Mouse (Mus musculus): ENCODE results near the gene Pten. TPM values are rescaled to one million over a fixed set of nuclear protein-coding genes. Genes with fewer than 3 reads are reported as not detected.

Pten gene
- polyA plus RNA-seq, 1 experiment: 38.5 TPM

- no peak for TF ChIP-seq GATA1 (IDR thresholded peaks at IDR 0.05; ENCODE audit: low read length)
These were observed 5.2 kb downstream of the Pten start for GRCm38 (mm10) chr19:32762493-32762892.

- no peak for TF ChIP-seq GATA1 (IDR thresholded peaks at IDR 0.05; ENCODE audit: low read length)
These were observed 21.1 kb downstream of the Pten start for GRCm38 (mm10) chr19:32778411-32778810.

DNA sequence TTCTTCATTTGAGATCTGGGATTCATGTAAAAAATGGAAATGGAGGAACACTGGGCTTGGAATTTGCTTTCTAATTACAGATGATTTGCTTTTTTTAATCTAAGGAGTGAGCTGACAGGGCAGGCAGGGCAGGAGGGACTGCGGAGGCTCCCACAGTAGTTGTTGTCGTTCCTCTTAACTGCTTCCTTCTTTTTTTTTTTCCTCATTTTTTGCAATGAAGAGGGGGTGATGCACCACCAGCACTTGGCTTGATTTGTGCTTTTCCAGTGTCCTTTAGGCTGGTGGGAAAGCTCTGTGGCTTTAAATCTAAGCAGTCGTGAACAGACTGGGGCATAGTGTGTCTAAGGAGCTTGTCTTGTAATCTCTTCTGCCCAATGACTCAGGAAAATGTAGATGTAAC, 21.8 kb downstream of the Pten start:
- TF ChIP-seq GATA1 (IDR thresholded peaks at IDR 0.05; ENCODE audit: low read length): no peak

DNA sequence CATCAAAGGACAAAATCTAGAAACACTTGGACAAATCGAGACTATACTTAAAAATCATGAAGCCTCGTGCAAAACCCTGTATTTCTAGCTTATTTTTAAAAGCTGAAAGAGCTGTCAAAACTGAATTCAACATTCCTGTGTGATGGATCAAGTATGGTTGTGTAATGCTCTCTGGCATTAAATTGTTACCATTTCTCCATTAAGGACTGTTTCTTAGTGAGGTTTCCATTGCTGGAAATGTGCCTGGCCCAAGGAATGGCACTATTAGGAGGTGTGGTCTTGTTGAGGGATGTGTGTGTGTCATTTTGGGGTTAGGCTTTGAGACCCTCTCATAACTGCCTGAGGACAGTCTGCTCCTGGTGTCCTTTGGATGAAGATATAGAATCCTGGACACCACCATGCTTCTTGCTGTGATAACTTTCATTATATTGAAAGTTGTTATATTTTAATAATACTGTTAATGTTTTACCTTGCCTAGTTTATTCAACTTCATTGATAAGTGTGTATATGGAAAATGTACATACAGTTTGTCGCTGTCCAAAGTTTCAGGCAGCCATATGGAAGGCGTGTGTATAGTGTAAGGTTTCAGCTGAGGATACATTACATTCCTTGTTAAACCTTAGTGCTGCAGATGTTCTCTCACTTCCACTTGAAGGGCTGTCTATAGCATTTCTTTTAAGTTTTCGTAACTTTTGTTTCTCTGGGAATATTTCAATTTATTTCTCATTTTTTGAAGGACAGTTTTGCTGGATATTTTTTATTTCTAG, 24.2 kb downstream of the Pten start:
- TF ChIP-seq GATA1 (IDR thresholded peaks at IDR 0.05; ENCODE audit: low read length): no peak

- TF ChIP-seq GATA1 (IDR thresholded peaks at IDR 0.05; ENCODE audit: low read length): no peak
These were observed 32.2 kb downstream of the Pten start for GRCm38 (mm10) chr19:32789535-32789934.

- no peak for TF ChIP-seq GATA1 (IDR thresholded peaks at IDR 0.05; ENCODE audit: low read length)
These were observed 35.3 kb downstream of the Pten start for GRCm38 (mm10) chr19:32792610-32793009.

DNA sequence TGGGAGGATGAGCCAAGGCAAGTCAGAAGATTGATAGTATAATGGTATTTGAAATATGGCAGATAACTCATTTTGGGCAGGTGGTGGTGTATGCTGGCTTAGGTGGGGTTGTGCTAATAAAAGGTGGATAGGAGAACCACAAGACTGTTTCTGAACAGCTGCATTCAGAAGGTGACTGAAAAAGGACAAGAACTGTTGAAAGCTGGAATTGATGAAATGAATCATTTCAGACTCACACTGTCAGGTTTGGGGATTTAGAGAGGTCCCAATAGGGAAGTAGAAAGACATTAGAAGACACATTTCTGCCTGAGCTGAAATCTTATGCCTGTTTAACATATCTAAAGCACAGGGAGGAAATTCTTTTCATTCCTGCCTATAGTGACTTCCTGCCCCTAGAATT, 36.6 kb downstream of the Pten start:
- TF ChIP-seq GATA1 (IDR thresholded peaks at IDR 0.05; ENCODE audit: low read length): no peak

DNA sequence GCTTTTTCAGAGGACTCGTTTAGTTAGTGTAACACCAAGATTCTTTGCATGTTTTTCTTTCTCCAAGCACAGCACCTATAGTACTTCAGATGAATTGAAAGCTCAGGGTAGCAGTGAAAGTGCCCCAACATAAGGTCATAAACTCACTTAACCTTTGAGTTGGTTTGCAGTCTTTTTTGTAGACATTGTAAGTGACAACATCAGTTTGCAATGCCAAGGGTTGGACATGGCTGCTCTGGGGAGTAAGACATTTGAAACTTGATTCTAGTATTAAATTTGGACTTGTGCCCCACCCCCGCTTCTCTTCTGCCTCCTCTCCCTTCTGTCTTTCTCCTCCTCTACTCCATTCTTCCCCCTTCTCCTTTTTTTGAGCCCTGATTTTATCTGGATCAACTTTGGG, 43.3 kb downstream of the Pten start:
- TF ChIP-seq GATA1 (IDR thresholded peaks at IDR 0.05; ENCODE audit: low read length): no peak

- TF ChIP-seq GATA1 (IDR thresholded peaks at IDR 0.05; ENCODE audit: low read length): no peak
These were observed 47.4 kb downstream of the Pten start for GRCm38 (mm10) chr19:32804703-32805102.

DNA sequence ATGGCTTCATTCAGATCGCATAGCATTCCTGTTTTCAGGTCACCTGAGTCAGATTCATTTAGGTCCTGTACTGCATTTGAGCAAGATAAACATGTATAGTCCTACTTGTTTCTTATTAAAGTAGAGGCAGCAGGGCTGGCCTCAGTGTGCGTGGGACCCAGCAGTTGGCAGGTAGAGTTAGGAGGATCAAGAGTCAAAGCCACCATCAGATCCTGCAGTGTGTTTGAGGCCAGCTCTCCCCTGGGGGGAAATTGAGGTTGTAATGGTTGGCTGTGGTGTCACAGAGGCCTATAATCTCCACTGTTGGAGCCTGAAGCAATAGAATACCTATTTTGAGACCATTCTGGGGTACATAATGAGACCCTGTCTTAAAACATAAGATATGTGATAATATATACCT, 50.3 kb downstream of the Pten start:
- no peak for TF ChIP-seq GATA1 (IDR thresholded peaks at IDR 0.05; ENCODE audit: low read length)

DNA sequence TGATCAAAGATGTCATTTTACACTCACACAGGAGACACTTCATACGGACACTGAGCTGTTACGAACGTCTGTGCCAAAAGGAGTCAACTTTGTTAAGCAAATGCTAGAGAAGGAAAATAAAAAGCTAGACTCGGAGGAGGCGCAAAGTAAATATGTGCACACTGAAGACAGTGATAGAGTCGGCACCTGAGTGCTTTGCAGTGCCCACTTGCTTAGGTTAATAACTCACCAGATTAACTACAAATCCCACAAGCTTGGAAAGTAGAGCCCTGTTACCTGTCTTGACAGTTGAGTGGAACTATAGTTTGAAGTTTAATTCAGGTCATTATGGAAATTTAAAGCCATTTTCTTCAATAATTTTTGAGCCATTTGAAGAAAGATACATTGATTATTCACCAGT, 51.4 kb downstream of the Pten start:
- TF ChIP-seq GATA1 (IDR thresholded peaks at IDR 0.05; ENCODE audit: low read length): no peak

DNA sequence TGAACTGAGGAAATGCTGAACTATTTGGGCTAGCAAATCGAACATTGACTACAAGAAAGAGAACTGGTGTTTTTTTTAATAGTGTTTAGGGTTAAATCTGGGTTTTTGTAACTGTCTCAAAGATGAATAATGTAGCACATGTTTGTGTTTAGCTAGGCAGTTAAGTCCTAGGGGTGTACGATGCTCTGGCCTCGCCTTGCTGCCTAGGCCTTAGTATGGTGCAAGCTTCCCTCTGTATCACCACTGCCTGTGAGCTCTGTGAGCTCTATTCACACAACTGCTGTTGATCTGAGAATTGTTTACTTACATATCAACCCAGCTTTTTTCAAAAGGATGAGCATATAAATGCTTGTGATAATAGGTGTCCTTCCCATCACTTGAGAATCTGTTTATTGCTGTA, 51.8 kb downstream of the Pten start:
- TF ChIP-seq GATA1 (IDR thresholded peaks at IDR 0.05; ENCODE audit: low read length): no peak

GRCm38 (mm10) chr19:32818759-32819158, 61.5 kb downstream of the Pten start:
- TF ChIP-seq GATA1 (IDR thresholded peaks at IDR 0.05; ENCODE audit: low read length): no peak

DNA sequence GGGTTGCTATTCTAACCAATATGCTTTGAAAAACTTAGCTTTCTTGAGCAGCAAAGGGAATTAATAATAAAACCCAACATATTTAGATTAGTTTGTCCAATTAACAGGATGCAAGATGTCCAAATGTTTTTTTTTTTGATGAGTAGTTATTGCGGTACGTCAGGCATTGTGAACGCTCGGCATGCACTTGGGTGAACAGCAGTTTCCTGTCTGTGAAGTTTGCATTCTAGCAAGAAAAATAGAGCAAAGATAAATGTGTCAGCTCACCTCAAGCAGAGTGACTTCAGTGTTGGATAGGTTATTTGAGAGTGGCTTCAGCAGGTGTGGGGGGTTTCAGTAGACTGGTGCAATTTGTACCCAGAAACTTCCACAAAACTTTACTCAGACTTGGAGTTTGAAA, 69.3 kb downstream of the Pten start:
- no peak for TF ChIP-seq GATA1 (IDR thresholded peaks at IDR 0.05; ENCODE audit: low read length)

GRCm38 (mm10) chr19:32829871-32830270, 72.6 kb downstream of the Pten start:
- TF ChIP-seq GATA1 (IDR thresholded peaks at IDR 0.05; ENCODE audit: low read length): no peak

DNA sequence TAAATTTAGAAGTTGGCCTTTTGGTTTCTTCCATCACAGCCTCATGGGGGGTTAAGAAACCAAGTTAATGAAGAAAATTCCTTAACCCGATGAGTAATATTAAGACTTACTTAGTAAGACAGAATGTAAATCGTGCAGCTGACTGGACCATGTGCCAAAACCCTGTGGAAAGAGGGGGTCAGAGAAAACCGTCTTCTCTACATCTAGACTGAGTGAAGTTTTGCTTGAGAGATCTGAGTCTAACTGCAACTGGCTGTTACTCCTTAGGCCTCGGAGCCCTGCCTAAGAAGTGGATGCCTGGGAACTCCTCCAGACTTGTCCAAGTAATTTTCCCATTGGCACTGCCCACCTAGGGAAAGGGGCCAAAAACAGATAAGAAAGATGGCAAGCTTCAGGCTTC, 74.0 kb downstream of the Pten start:
- no peak for TF ChIP-seq GATA1 (IDR thresholded peaks at IDR 0.05; ENCODE audit: low read length)

GRCm38 (mm10) chr19:32840491-32840890, 83.2 kb downstream of the Pten start:
- TF ChIP-seq GATA1 (IDR thresholded peaks at IDR 0.05; ENCODE audit: low read length): no peak

- no peak for TF ChIP-seq GATA1 (IDR thresholded peaks at IDR 0.05; ENCODE audit: low read length)
These were observed 87.2 kb downstream of the Pten start for GRCm38 (mm10) chr19:32844486-32844885.

All from G1E-ER4 (cell line).